In genomic region chr1:187092546-187092945, GRCm38 (mm10) we compare ENCODE assay signal across 22 mouse cellular contexts.
DNase-seq lines count a peak whose midpoint lies in the region; ATAC-seq and TF ChIP-seq lines count a peak whose summit lies in the region.
"Had no signal": no experiment of that assay in that cellular context is flagged by ENCODE, and none has a peak within 500 bp of the region (broad histone marks: within the 10 kb centered on the region; RNA-seq: fewer than 3 reads in every experiment).

No protein-coding gene starts in this region.

- H3K9me3 ChIP-seq in lung, embryonic 14.5 days (ENCODE audit: low read depth, low read length), result no peaks in the 10 kb centered on the region
- H3K9me3 ChIP-seq in liver, embryonic 11.5 days (ENCODE audit: control insufficient read depth, low read length), result no peaks in the 10 kb centered on the region
- H3K9me3 ChIP-seq: embryonic facial prominence, embryonic 10.5 days; embryonic facial prominence, embryonic 12.5 days; forebrain, embryonic 15.5 days had no signal

- H3K4me2 ChIP-seq in lung, embryonic 14.5 days, result no peak overlapping the region
- H3K4me2 ChIP-seq in liver, embryonic 11.5 days, result no peak overlapping the region
- H3K4me2 ChIP-seq: embryonic facial prominence, embryonic 12.5 days; forebrain, embryonic 15.5 days had no signal

- no peak for TF ChIP-seq CTCF in lung, embryonic 14.5 days (IDR thresholded peaks at IDR 0.05; ENCODE audit: low read depth)
- no peak for TF ChIP-seq CTCF in brain, embryonic 14.5 days (IDR thresholded peaks at IDR 0.05; ENCODE audit: borderline replicate concordance, extremely low read depth, insufficient read depth, insufficient read length)
- TF ChIP-seq CTCF in gastrocnemius, adult 2 months (IDR thresholded peaks at IDR 0.05), result no peak

- intact Hi-C loops in gastrocnemius, adult 2 months (cut with DNase I), result no loop called here

- no peaks in the 10 kb centered on the region for H3K4me1 ChIP-seq in lung, embryonic 14.5 days (ENCODE audit: insufficient read depth)
- H3K4me1 ChIP-seq in liver, embryonic 11.5 days (replicated peaks; ENCODE audit: control insufficient read depth, insufficient read depth, low read length), result no peaks in the 10 kb centered on the region
- H3K4me1 ChIP-seq: embryonic facial prominence, embryonic 10.5 days; embryonic facial prominence, embryonic 12.5 days; forebrain, embryonic 15.5 days had no signal

- H3K27me3 ChIP-seq in lung, embryonic 14.5 days (ENCODE audit: insufficient read depth, low read length), result no peaks in the 10 kb centered on the region
- H3K27me3 ChIP-seq in liver, embryonic 11.5 days (replicated peaks; ENCODE audit: control insufficient read depth, insufficient read depth, low read length), result no peaks in the 10 kb centered on the region
- H3K27me3 ChIP-seq: embryonic facial prominence, embryonic 12.5 days; forebrain, embryonic 15.5 days; Patski had no signal

- peak; percentile 9 for DNase-seq in lung, embryonic 14.5 days
- no peak for DNase-seq in lung, adult 18-20 months
- DNase-seq in Muller cell, postnatal 12 days (ENCODE audit: inconsistent ontology term), result peak; percentile 75
- DNase-seq in brain, embryonic 14.5 days (ENCODE audit: low read depth), result peak; percentile 24
- peak; percentile 80 for DNase-seq in retina, postnatal 1 day
- no peak for DNase-seq in gastrocnemius, adult 2 months
- DNase-seq in liver, embryonic 11.5 days (ENCODE audit: low spot score), result no peak
- DNase-seq: adrenal gland, adult 8-10 months; adrenal gland, postnatal 14 days; adrenal gland, postnatal 36 days; cerebellum, adult 11 months; cerebellum, adult 18-20 months; cerebellum, adult 8-10 months; cerebellum, adult 9-11 months; cerebellum, postnatal 14 days; cerebellum, postnatal 36 days; forebrain, postnatal 0 days had no signal

- H3K4me3 ChIP-seq in lung, embryonic 14.5 days (ENCODE audit: low read depth, low read length), result no peak overlapping the region
- no peak overlapping the region for H3K4me3 ChIP-seq in gastrocnemius, adult 2 months
- no peak overlapping the region for H3K4me3 ChIP-seq in liver, embryonic 11.5 days (ENCODE audit: low read depth, low read length)
- H3K4me3 ChIP-seq: embryonic facial prominence, embryonic 10.5 days; embryonic facial prominence, embryonic 12.5 days; forebrain, embryonic 15.5 days had no signal

- WGBS in lung, embryonic 14.5 days, result 61% methylated on average over 14 of the region's 14 CpGs
- WGBS in liver, embryonic 11.5 days, result 83% methylated on average over 14 of the region's 14 CpGs

- no peaks in the 10 kb centered on the region for H3K36me3 ChIP-seq in lung, embryonic 14.5 days (ENCODE audit: insufficient read depth)
- H3K36me3 ChIP-seq in liver, embryonic 11.5 days (ENCODE audit: control insufficient read depth, insufficient read depth, low read length), result no peaks in the 10 kb centered on the region
- H3K36me3 ChIP-seq: embryonic facial prominence, embryonic 10.5 days; embryonic facial prominence, embryonic 12.5 days; forebrain, embryonic 15.5 days had no signal

- no peak for TF ChIP-seq POLR2A in brain, embryonic 14.5 days (IDR thresholded peaks at IDR 0.05; ENCODE audit: borderline replicate concordance, extremely low read depth, insufficient read depth, insufficient read length, poor library complexity, severe bottlenecking)

- ATAC-seq in lung, embryonic 14.5 days (ENCODE audit: insufficient read depth), result no peak
- ATAC-seq in liver, embryonic 11.5 days (replicated peaks; ENCODE audit: low FRiP score), result no peak
- ATAC-seq: activated CD4-positive, CD25-positive, alpha-beta regulatory T cell, adult 4 months; forebrain, embryonic 15.5 days; forebrain, postnatal 0 days; Patski had no signal

- H3K9ac ChIP-seq in lung, embryonic 14.5 days, result no peak overlapping the region
- H3K9ac ChIP-seq in liver, embryonic 11.5 days (ENCODE audit: low read depth, low read length), result no peak overlapping the region
- H3K9ac ChIP-seq: embryonic facial prominence, embryonic 12.5 days; forebrain, embryonic 15.5 days; forebrain, postnatal 0 days had no signal

- no peak overlapping the region for H3K27ac ChIP-seq in lung, embryonic 14.5 days (ENCODE audit: low read depth)
- no peak overlapping the region for H3K27ac ChIP-seq in gastrocnemius, adult 2 months
- H3K27ac ChIP-seq in liver, embryonic 11.5 days (ENCODE audit: low read depth, low read length), result no peak overlapping the region
- H3K27ac ChIP-seq: embryonic facial prominence, embryonic 10.5 days; embryonic facial prominence, embryonic 12.5 days; forebrain, embryonic 15.5 days had no signal

Comparison
In these comparisons a context has a peak if more than half of its experiments do, and no peak if none do; other contexts are left out.
1. DNase-seq: peak in lung, embryonic 14.5 days (single experiment), Muller cell, postnatal 12 days (single experiment), brain, embryonic 14.5 days (single experiment) and retina, postnatal 1 day (single experiment); none in lung, adult 18-20 months (0 of 2), gastrocnemius, adult 2 months (single experiment) and liver, embryonic 11.5 days (single experiment).